Mouse (Mus musculus) ES-Bruce4 (cell line): ENCODE results near the gene Zscan29.

Source experiments
- CTCF ChIP-seq: IDR thresholded peaks from one replicate; pipeline ENCODE4 v1.8.1; 2011; ENCODE audit warnings: low read depth, low read length
- EP300 ChIP-seq: IDR thresholded peaks from 2 replicates; pipeline ENCODE4 v1.6.1; 2011; ENCODE audit warnings: low read depth, low read length; ENCODE audit not compliant: insufficient read depth

DNA sequence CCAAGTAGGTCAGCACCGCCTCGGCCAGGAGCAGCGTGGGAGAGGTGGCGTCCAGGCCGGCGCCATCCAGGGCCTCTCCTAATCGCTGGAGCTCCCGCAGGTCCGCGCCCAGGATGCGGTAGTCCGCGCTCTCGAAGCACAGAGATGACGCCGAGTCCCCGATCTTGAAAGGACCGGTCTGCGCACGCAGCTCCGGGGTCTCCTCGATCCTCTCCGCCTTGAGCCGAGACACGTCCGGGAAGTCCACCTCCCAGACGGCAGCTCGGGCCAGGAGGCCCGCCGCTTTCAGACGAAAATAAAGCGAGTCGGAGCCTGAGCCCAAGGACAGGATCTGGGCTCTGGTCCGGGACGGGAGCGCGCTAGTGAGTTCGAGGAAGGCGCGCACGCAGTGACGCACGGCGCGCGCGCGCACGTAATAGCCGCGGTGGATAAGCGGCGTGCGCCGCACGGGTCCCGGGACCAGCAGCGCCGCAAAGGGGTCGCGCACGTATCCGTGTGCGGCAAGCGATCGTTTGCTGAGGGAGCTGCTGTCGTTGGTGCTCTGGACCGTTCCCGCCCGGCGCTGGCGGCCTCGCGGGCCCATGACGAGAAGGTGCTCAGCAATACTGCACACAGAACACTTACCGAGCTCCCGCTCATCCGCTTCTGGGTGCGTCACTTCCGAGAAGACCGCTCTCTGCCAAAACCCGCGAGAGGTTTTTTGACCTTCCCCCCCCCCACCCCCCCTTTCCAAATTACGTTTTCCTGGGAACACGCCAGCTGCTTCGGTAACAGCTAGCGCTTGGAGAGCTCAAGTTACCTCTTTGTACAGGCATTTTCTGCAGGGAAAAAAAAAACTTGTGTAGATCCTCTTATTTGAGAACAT is 30.7 kb downstream of the Zscan29 start, which contains the start of the genes Adal and Lcmt2:
- TF ChIP-seq CTCF: no peak
- no peak for TF ChIP-seq EP300
